Mouse (Mus musculus) ES-Bruce4 (cell line): ENCODE results near the gene Tnrc6c.

ENCODE experiments used
- CTCF ChIP-seq: IDR thresholded peaks from one replicate; pipeline ENCODE4 v1.8.1; 2011; ENCODE audit warnings: low read depth, low read length
- EP300 ChIP-seq: IDR thresholded peaks from 2 replicates; pipeline ENCODE4 v1.6.1; 2011; ENCODE audit warnings: low read depth, low read length; ENCODE audit not compliant: insufficient read depth
- POLR2A ChIP-seq: IDR thresholded peaks from one replicate; pipeline ENCODE4 v1.8.1; 2011; ENCODE audit warnings: low read length; ENCODE audit not compliant: insufficient read depth

- no peak for TF ChIP-seq CTCF
- TF ChIP-seq POLR2A, result no peak
- no peak for TF ChIP-seq EP300
Observed at GRCm38 (mm10) chr11:117694050-117694449, 40.0 kb downstream of the Tnrc6c start.
